Mouse (Mus musculus) neural tube, embryonic 11.5 days (tissue): Measurements from ENCODE around the gene Olfr1121. TPM values are rescaled to one million over a fixed set of nuclear protein-coding genes. Genes with fewer than 3 reads are reported as not detected.

Experiments used
- polyA plus RNA-seq: library from polyadenylated mRNA; unstranded; fragments of >200 nt; fragmentation: Nextera tagmentation; extraction: Ambion mirVana; gene quantifications from 2 replicates; pipeline ENCODE4 v1.2.1, GENCODE M21; 2014

Olfr1121 gene
- polyA plus RNA-seq, 1 experiment from 2014 or later = not detected

Other genes starting within 250 kb of the Olfr1121 start
- not detected in 2 replicates for gene Olfr1110, start 229.6 kb upstream of the Olfr1121 start, polyA plus RNA-seq
- gene Olfr1111, start 217.3 kb upstream of the Olfr1121 start, polyA plus RNA-seq = not detected in 2 replicates
- not detected in 2 replicates for gene Olfr1112, start 182.1 kb upstream of the Olfr1121 start, polyA plus RNA-seq
- not detected in 2 replicates for gene Olfr1113, start 160.9 kb upstream of the Olfr1121 start, polyA plus RNA-seq
- gene Olfr1115, start 121.9 kb upstream of the Olfr1121 start, polyA plus RNA-seq = not detected in 2 replicates
- gene Olfr1116, start 102.4 kb upstream of the Olfr1121 start, polyA plus RNA-seq = not detected in 2 replicates
- gene Olfr1118, start 62.3 kb upstream of the Olfr1121 start, polyA plus RNA-seq = not detected in 2 replicates
- gene Olfr1120, start 15.1 kb upstream of the Olfr1121 start, polyA plus RNA-seq = not detected in 2 replicates
- not detected in 2 replicates for gene Olfr1122, start 16.0 kb downstream of the Olfr1121 start, polyA plus RNA-seq
- not detected in 2 replicates for gene Olfr1123, start 46.7 kb downstream of the Olfr1121 start, polyA plus RNA-seq
- not detected in 2 replicates for gene Olfr1124, start 60.4 kb downstream of the Olfr1121 start, polyA plus RNA-seq
- not detected in 2 replicates for gene Olfr1126, start 84.1 kb downstream of the Olfr1121 start, polyA plus RNA-seq
- not detected in 2 replicates for gene Pramel7, start 127.2 kb downstream of the Olfr1121 start, polyA plus RNA-seq
- not detected in 2 replicates for gene Pramel6, start 136.7 kb downstream of the Olfr1121 start, polyA plus RNA-seq
- gene Olfr153, start 161.9 kb downstream of the Olfr1121 start, polyA plus RNA-seq = not detected in 2 replicates
- not detected in 2 replicates for gene Olfr1128, start 175.6 kb downstream of the Olfr1121 start, polyA plus RNA-seq
- not detected in 2 replicates for gene Olfr1129, start 204.0 kb downstream of the Olfr1121 start, polyA plus RNA-seq
- not detected in 2 replicates for gene Olfr1130, start 236.3 kb downstream of the Olfr1121 start, polyA plus RNA-seq